Mouse (Mus musculus): ENCODE measurements around the gene Cmtm4. TPM values are rescaled to one million over a fixed set of nuclear protein-coding genes. Genes with fewer than 3 reads are reported as not detected.

The Cmtm4 gene
- total and polyA plus RNA-seq, 3 experiments: 6.5 to 31.1 (median 12.0) TPM

DNA sequence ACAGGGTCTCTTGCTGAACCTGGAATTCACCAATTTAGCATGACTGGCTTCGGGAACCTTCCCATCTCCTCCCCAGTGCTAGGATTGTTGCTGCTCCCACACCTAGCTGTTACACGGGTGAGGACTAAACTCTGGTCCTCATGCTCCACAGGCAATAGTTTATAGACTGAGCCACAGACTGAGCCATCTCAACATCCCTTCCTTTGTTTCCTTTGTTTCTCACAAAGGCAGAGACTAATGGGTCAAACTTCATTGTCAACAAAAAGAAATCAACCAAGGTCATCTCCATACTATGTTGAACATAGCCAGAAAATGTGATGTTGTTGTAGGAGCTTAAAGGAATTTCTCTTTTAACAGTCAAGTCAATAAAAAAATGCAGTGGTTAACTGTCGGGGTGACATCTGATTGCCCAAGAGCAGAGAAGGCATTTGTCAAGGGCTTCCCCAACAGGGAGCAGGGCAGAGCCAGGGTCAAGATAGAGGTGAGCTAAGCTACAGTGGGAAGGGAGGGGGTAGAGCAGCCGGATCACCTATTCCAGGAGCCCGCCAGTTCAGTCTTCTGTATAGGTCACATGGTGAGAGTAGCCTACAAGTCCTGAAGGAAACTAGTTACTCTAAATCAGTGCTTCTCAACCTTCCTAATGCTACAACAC, 37.7 kb upstream of the Cmtm4 start:
- TF ChIP-seq HCFC1 (IDR thresholded peaks at IDR 0.05; ENCODE audit: low read depth, low read length) (no peak), E2F4 (IDR thresholded peaks at IDR 0.05; ENCODE audit: borderline replicate concordance, low read depth, low read length) (no peak), ZKSCAN1 (IDR thresholded peaks at IDR 0.05; ENCODE audit: low read depth, low read length) (no peak), MYC (IDR thresholded peaks at IDR 0.05; ENCODE audit: low read depth, low read length) (no peak), MYB (IDR thresholded peaks at IDR 0.05; ENCODE audit: low read depth, low read length) (no peak), POLR2AphosphoS2 (IDR thresholded peaks at IDR 0.05; ENCODE audit: low read length) (no peak), NRF1 (IDR thresholded peaks at IDR 0.05; ENCODE audit: insufficient read depth, low read depth, low read length, poor library complexity, severe bottlenecking) (no peak), ZMIZ1 (IDR thresholded peaks at IDR 0.05; ENCODE audit: low read depth, low read length) (no peak), MAX (IDR thresholded peaks at IDR 0.05; ENCODE audit: low read length) (no peak), RCOR1 (IDR thresholded peaks at IDR 0.05; ENCODE audit: low read depth, low read length) (no peak), SIN3A (IDR thresholded peaks at IDR 0.05; ENCODE audit: low read length) (no peak), MXI1 (IDR thresholded peaks at IDR 0.05; ENCODE audit: low read depth, low read length) (no peak), ETS1 (IDR thresholded peaks at IDR 0.05; ENCODE audit: low read depth, low read length) (no peak), USF2 (IDR thresholded peaks at IDR 0.05; ENCODE audit: borderline replicate concordance in 1 of 2, insufficient read depth in 1 of 2, low read depth in 1 of 2, low read length in 2 of 2) (no peak), GABPA (IDR thresholded peaks at IDR 0.05; ENCODE audit: low read depth, low read length) (no peak), SMC3 (IDR thresholded peaks at IDR 0.05; ENCODE audit: low read depth, low read length) (no peak), MAZ (IDR thresholded peaks at IDR 0.05; ENCODE audit: low read depth, low read length) (no peak), CTCF (IDR thresholded peaks at IDR 0.05 in 2 of 3, conservative IDR thresholded peaks at IDR 0.05 in 1 of 3; ENCODE audit: control insufficient read depth in 1 of 3, insufficient read depth in 1 of 3, low read depth in 2 of 3, low read length in 3 of 3, poor library complexity in 1 of 3, severe bottlenecking in 1 of 3) (no peak), POLR2A (IDR thresholded peaks at IDR 0.05; ENCODE audit: control insufficient read depth in 1 of 2, insufficient read depth in 1 of 2, low read depth in 1 of 2, low read length in 2 of 2, poor library complexity in 1 of 2) (no peak), USF1 (IDR thresholded peaks at IDR 0.05; ENCODE audit: low read depth, low read length) (no peak)
- H3K79me2 ChIP-seq (ENCODE audit: control insufficient read depth, insufficient read depth, low read length, poor library complexity): peaks cover 6% of the 10 kb centered on the region
- peaks cover 6 to 25% of the 10 kb centered on the region in 2 experiments for H3K4me1 ChIP-seq (ENCODE audit: control insufficient read depth in 1 of 2, insufficient read depth in 2 of 2, low read length in 2 of 2)
- H3K9ac ChIP-seq (ENCODE audit: control insufficient read depth, low read depth, low read length, poor library complexity, severe bottlenecking): no peak overlapping the region
- H3K27ac ChIP-seq (ENCODE audit: control insufficient read depth, low read depth, low read length): no peak overlapping the region
- H3K27me3 ChIP-seq (ENCODE audit: control insufficient read depth in 1 of 2, insufficient read depth in 2 of 2, low read length in 2 of 2): no peaks in the 10 kb centered on the region
- H3K36me3 ChIP-seq (ENCODE audit: control insufficient read depth in 1 of 2, insufficient read depth in 2 of 2, low read length in 2 of 2): peaks cover 27 to 40% of the 10 kb centered on the region in 2 experiments
- H3K9me3 ChIP-seq (replicated peaks; ENCODE audit: insufficient read depth, low read length): no peaks in the 10 kb centered on the region
- no peak for DNase-seq (ENCODE audit: low read depth, low spot score)
- no peak overlapping the region for H3K4me3 ChIP-seq (ENCODE audit: control insufficient read depth in 1 of 2, insufficient read depth in 1 of 2, low read depth in 2 of 2, low read length in 2 of 2)

DNA sequence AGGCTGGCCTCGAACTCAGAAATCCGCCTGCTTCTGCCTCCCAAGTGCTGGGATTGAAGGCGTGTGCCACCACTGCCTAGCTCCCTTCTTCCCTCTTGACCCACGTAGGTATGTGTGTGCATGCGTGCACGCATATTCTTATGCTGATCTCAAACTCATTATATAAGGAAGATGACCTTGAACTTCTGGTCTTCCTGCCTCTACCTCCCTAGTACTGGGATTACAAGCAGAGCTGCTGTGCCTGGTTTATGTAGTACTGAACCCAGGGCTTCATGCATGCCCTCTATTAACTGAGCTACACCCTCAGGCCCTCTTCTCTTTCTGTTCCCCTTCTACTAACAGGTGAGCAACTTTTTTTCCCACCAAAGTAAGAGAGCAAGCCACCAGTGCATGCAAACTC, 37.0 kb upstream of the Cmtm4 start:
- peaks cover 6% of the 10 kb centered on the region for H3K79me2 ChIP-seq (ENCODE audit: control insufficient read depth, insufficient read depth, low read length, poor library complexity)
- no peak overlapping the region for H3K9ac ChIP-seq (ENCODE audit: control insufficient read depth, low read depth, low read length, poor library complexity, severe bottlenecking)
- no peaks in the 10 kb centered on the region for H3K9me3 ChIP-seq (replicated peaks; ENCODE audit: insufficient read depth, low read length)
- no peaks in the 10 kb centered on the region for H3K27me3 ChIP-seq (ENCODE audit: control insufficient read depth in 1 of 2, insufficient read depth in 2 of 2, low read length in 2 of 2)
- H3K36me3 ChIP-seq (ENCODE audit: control insufficient read depth in 1 of 2, insufficient read depth in 2 of 2, low read length in 2 of 2): peaks cover 27 to 42% of the 10 kb centered on the region in 2 experiments
- no peak overlapping the region for H3K27ac ChIP-seq (ENCODE audit: control insufficient read depth, low read depth, low read length)
- no peak for TF ChIP-seq NELFE (IDR thresholded peaks at IDR 0.05; ENCODE audit: low read depth, low read length)
- peaks cover 6 to 25% of the 10 kb centered on the region in 2 experiments for H3K4me1 ChIP-seq (ENCODE audit: control insufficient read depth in 1 of 2, insufficient read depth in 2 of 2, low read length in 2 of 2)
- H3K4me3 ChIP-seq (ENCODE audit: control insufficient read depth in 1 of 2, insufficient read depth in 1 of 2, low read depth in 2 of 2, low read length in 2 of 2): no peak overlapping the region
- no peak for DNase-seq (ENCODE audit: low read depth, low spot score)
